Mouse (Mus musculus) lung, embryonic 16.5 days (tissue): ENCODE results near the gene Hsdl2. TPM values are rescaled to one million over a fixed set of nuclear protein-coding genes. Genes with fewer than 3 reads are reported as not detected.

ENCODE experiments used
- ATAC-seq: fragments of 200-750 bp; cut with Nextera tagmentation; 2 replicates; pipeline ENCODE4 v1.8.0; 2017; ENCODE audit warnings: low read depth, mild to moderate bottlenecking, moderate library complexity
- H3K27ac ChIP-seq: fragments of 300-500 bp; sonication (generic); 2 replicates; pipeline ENCODE4 v1.5.1; 2014; ENCODE audit warnings: mild to moderate bottlenecking, control low read depth, low read length
- H3K27me3 ChIP-seq: fragments of 300-500 bp; sonication (generic); 2 replicates; pipeline ENCODE4 v1.6.1; 2014; ENCODE audit warnings: low read depth, low read length, mixed read lengths; ENCODE audit not compliant: control insufficient read depth, insufficient read depth
- H3K36me3 ChIP-seq: fragments of 300-500 bp; sonication (generic); 2 replicates; pipeline ENCODE4 v1.6.1; 2014; ENCODE audit warnings: low read length; ENCODE audit not compliant: control insufficient read depth, insufficient read depth
- H3K4me1 ChIP-seq: fragments of 300-500 bp; sonication (generic); replicated peaks from 2 replicates; pipeline ENCODE4 v1.6.1; 2014; ENCODE audit warnings: low read length, mixed read lengths; ENCODE audit not compliant: control insufficient read depth, insufficient read depth
- H3K4me2 ChIP-seq: fragments of 300-500 bp; sonication (generic); 2 replicates; pipeline ENCODE4 v1.6.1; 2014; ENCODE audit warnings: low read depth, low read length, control low read depth
- H3K4me3 ChIP-seq: fragments of 300-500 bp; sonication (generic); 2 replicates; pipeline ENCODE4 v1.5.1; 2014; ENCODE audit warnings: mild to moderate bottlenecking, low read length, control low read depth
- H3K9ac ChIP-seq: fragments of 300-500 bp; sonication (generic); 2 replicates; pipeline ENCODE4 v1.6.1; 2014; ENCODE audit warnings: low read length, control low read depth
- H3K9me3 ChIP-seq: fragments of 300-500 bp; sonication (generic); 2 replicates; pipeline ENCODE4 v1.6.1; 2016; ENCODE audit warnings: low read length; ENCODE audit not compliant: control insufficient read depth
- WGBS: fragments of 180-500 bp; shearing (Covaris S2); extraction: QIAGEN DNeasy Blood & Tissue Kit; methylation state at CpG from one replicate; pipeline ENCODE4 v1.1.7; 2014; 5-methylcytosine and 5-hydroxymethylcytosine counted together
- polyA plus RNA-seq: library from polyadenylated mRNA; unstranded; fragments of >200 nt; fragmentation: Nextera tagmentation; extraction: Ambion mirVana; gene quantifications from 2 replicates; pipeline ENCODE4 v1.2.1, GENCODE M21; 2015

Hsdl2 gene
- polyA plus RNA-seq = 23.8 and 26.3 TPM in 2 replicates

- no peaks in the 10 kb centered on the region for H3K9me3 ChIP-seq
- peak within 1 kb of the TSS; percentile 72 for H3K9ac ChIP-seq
- WGBS = under 1% methylated on average over 61 of the region's 61 CpGs
- H3K4me1 ChIP-seq = peaks cover 11% of the 10 kb centered on the region; the same call in 1 of the 2 replicates
- peak within 1 kb of the TSS; percentile 83 for H3K4me2 ChIP-seq
- H3K4me3 ChIP-seq = peak within 1 kb of the TSS; percentile 65
- H3K27ac ChIP-seq = peak within 1 kb of the TSS; percentile 80
- peak; percentile 98 for ATAC-seq
- H3K36me3 ChIP-seq = no peaks in the 10 kb centered on the region
- H3K27me3 ChIP-seq = no peaks in the 10 kb centered on the region
Measured at GRCm38 (mm10) chr4:59581314-59582185, at the start of gene Hsdl2. TSS of gene Hsdl2 (plus strand) at chr4:59581563.

GRCm38 (mm10) chr4:59533268-59533667 is 48.1 kb upstream of the Hsdl2 start:
- Histone ChIP-seq H3K4me3 (no peak overlapping the region), H3K27ac (no peak overlapping the region), H3K27me3 (no peaks in the 10 kb centered on the region), H3K4me2 (no peak overlapping the region), H3K9me3 (no peaks in the 10 kb centered on the region), H3K4me1 (no peaks in the 10 kb centered on the region), H3K36me3 (no peaks in the 10 kb centered on the region), H3K9ac (no peak overlapping the region)
- 42% methylated on average over 2 of the region's 2 CpGs for WGBS
- no peak for ATAC-seq

DNA sequence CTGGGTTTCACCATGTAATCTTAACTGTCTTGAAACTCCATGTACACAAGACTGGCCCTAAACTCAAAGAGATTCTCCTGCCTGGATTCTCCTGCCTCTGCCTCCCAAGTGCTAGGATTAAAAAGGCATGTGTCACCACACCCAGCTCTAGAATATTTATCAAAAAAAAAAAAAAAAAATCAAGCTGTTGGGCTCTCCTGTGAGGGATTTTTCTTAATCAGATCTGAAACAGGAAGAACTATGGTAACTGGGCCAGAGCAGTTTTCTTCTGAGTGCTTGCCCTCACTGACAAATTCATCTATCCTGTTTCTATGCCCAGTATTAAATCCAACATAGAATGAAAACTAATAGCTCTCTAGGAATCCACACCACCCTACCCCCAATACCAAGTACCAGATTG is 45.7 kb upstream of the Hsdl2 start:
- no peak overlapping the region for H3K9ac ChIP-seq
- H3K4me2 ChIP-seq = no peak overlapping the region
- H3K4me3 ChIP-seq = no peak overlapping the region
- no peaks in the 10 kb centered on the region for H3K27me3 ChIP-seq
- H3K4me1 ChIP-seq = no peaks in the 10 kb centered on the region
- H3K27ac ChIP-seq = no peak overlapping the region
- H3K36me3 ChIP-seq = no peaks in the 10 kb centered on the region
- H3K9me3 ChIP-seq = no peaks in the 10 kb centered on the region
- no peak for ATAC-seq

GRCm38 (mm10) chr4:59536281-59536680 is 45.1 kb upstream of the Hsdl2 start:
- no peaks in the 10 kb centered on the region for H3K9me3 ChIP-seq
- H3K4me2 ChIP-seq = no peak overlapping the region
- ATAC-seq = no peak
- H3K36me3 ChIP-seq = no peaks in the 10 kb centered on the region
- 94% methylated on average over 1 of the region's 1 CpGs for WGBS
- no peaks in the 10 kb centered on the region for H3K27me3 ChIP-seq
- H3K27ac ChIP-seq = no peak overlapping the region
- H3K4me1 ChIP-seq = no peaks in the 10 kb centered on the region
- no peak overlapping the region for H3K4me3 ChIP-seq
- H3K9ac ChIP-seq = no peak overlapping the region

DNA sequence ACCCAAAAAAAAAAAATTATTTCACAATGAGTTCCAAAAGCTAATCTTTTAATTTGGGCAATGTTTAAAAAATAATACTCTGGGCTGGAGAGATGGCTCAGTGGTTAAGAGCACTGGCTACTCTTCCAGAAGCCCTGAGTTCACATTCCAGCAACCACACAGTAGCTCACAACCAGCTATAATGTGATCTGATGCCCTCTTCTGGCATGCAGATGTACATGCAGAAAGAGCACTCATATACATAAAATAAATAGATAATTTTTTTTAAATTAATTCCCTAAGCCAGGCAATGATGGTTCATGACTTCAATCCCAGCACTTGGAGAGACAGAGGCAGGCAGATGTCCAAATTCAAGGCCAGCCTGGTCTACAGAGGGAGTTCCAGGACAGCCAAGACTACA is 38.4 kb upstream of the Hsdl2 start:
- ATAC-seq = no peak
- no peaks in the 10 kb centered on the region for H3K36me3 ChIP-seq

GRCm38 (mm10) chr4:59544654-59545053 is 36.7 kb upstream of the Hsdl2 start:
- Histone ChIP-seq H3K9me3 (no peaks in the 10 kb centered on the region), H3K4me3 (no peak overlapping the region), H3K4me1 (peaks cover 14% of the 10 kb centered on the region), H3K27ac (no peak overlapping the region), H3K36me3 (no peaks in the 10 kb centered on the region), H3K27me3 (no peaks in the 10 kb centered on the region), H3K4me2 (no peak overlapping the region), H3K9ac (no peak overlapping the region)
- ATAC-seq = no peak
- WGBS = 31% methylated on average over 2 of the region's 2 CpGs

More for the DNA sequence above, 38.4 kb upstream of the Hsdl2 start:
- no peak overlapping the region for H3K4me2 ChIP-seq
- H3K27ac ChIP-seq = no peak overlapping the region
- no peak overlapping the region for H3K9ac ChIP-seq
- no peaks in the 10 kb centered on the region for H3K9me3 ChIP-seq
- H3K4me1 ChIP-seq = peaks cover 14% of the 10 kb centered on the region
- no peak overlapping the region for H3K4me3 ChIP-seq
- no peaks in the 10 kb centered on the region for H3K27me3 ChIP-seq

DNA sequence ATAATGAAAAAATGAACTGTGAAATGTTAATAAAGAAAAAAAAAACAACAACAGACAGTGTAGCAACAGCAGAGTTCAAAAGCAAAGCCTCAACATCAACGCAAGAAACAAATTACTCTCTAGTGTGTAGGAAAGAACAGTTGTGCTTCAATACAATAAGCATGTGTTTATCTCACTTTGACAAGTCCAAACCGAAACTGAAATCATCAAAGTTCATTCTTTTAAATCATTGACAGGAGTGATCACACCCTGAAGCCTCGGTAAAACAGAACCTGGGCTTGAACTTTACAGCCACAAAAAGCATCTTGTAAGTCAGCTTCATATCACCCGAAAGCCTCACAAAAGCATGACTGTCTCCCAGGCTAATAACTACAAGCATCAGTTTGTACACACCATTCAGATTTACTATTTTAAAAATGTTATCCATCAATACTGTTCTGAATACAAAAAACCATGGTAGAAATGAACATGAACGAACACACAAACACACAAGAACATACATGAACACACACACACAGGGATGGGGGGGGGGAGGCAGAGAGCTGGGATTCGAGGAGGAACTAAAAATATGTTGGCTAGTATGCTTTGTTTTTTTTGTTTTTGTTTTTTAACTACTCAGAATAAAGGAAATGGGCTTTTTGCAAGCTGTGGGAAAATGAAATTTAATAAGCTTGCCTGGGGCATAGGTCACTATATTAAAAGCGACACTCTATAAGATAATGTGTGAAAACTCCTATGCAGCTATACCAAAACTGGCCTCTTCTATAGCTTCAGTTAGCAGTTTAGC is 34.9 kb upstream of the Hsdl2 start:
- no peak overlapping the region for H3K4me3 ChIP-seq
- no peak overlapping the region for H3K27ac ChIP-seq
- H3K4me1 ChIP-seq = peaks cover 14% of the 10 kb centered on the region
- H3K9me3 ChIP-seq = no peaks in the 10 kb centered on the region
- H3K36me3 ChIP-seq = no peaks in the 10 kb centered on the region
- no peak for ATAC-seq
- no peak overlapping the region; the same call in 1 of the 2 replicates for H3K9ac ChIP-seq
- no peaks in the 10 kb centered on the region for H3K27me3 ChIP-seq
- WGBS = 41% methylated on average over 7 of the region's 7 CpGs
- H3K4me2 ChIP-seq = peak overlapping the region; percentile 18

GRCm38 (mm10) chr4:59547136-59547889 is 34.0 kb upstream of the Hsdl2 start:
- Histone ChIP-seq H3K27ac (no peak overlapping the region), H3K9ac (peak overlapping the region; percentile 97), H3K27me3 (no peaks in the 10 kb centered on the region), H3K36me3 (no peaks in the 10 kb centered on the region), H3K4me3 (peak overlapping the region; percentile 94), H3K4me2 (peak overlapping the region; percentile 75), H3K4me1 (peaks cover 14% of the 10 kb centered on the region), H3K9me3 (no peaks in the 10 kb centered on the region)
- 21% methylated on average over 11 of the region's 11 CpGs for WGBS
- ATAC-seq = no peak
